Mouse (Mus musculus): ENCODE measurements around the gene Glp2r.

GRCm38 (mm10) chr11:67741569-67741968 is 29.4 kb downstream of the Glp2r start:
- TF ChIP-seq CTCF (IDR thresholded peaks at IDR 0.05; ENCODE audit: low read depth, low read length) (no peak), POLR2A (IDR thresholded peaks at IDR 0.05; ENCODE audit: insufficient read depth, low read length) (no peak)
